Mouse (Mus musculus): Measurements from ENCODE around the gene Chga.

Chga gene

GRCm38 (mm10) chr12:102557372-102557771 lies 2.6 kb downstream of the Chga start:
- DNase-seq (ENCODE audit: low read depth) = no peak

GRCm38 (mm10) chr12:102565086-102565485 lies 10.3 kb downstream of the Chga start:
- no peak for DNase-seq (ENCODE audit: low read depth)

GRCm38 (mm10) chr12:102566951-102567350 lies 12.2 kb downstream of the Chga start:
- no peak for DNase-seq (ENCODE audit: low read depth)

GRCm38 (mm10) chr12:102568219-102568618 lies 13.4 kb downstream of the Chga start:
- DNase-seq (ENCODE audit: low read depth) = no peak

- no peak for DNase-seq (ENCODE audit: low read depth)
These were observed 15.3 kb downstream of the Chga start for GRCm38 (mm10) chr12:102570111-102570510.

- DNase-seq (ENCODE audit: low read depth) = no peak
These were observed 16.0 kb downstream of the Chga start for GRCm38 (mm10) chr12:102570734-102571133.

GRCm38 (mm10) chr12:102571666-102572065 lies 16.9 kb downstream of the Chga start:
- DNase-seq (ENCODE audit: low read depth) = no peak

GRCm38 (mm10) chr12:102573036-102573435 lies 18.3 kb downstream of the Chga start:
- no peak for DNase-seq (ENCODE audit: low read depth)

- DNase-seq (ENCODE audit: low read depth) = no peak
These were observed 21.0 kb downstream of the Chga start for GRCm38 (mm10) chr12:102575541-102576329.

GRCm38 (mm10) chr12:102576659-102577398 lies 22.1 kb downstream of the Chga start:
- no peak for DNase-seq (ENCODE audit: low read depth)

GRCm38 (mm10) chr12:102579041-102579440 lies 24.3 kb downstream of the Chga start:
- DNase-seq (ENCODE audit: low read depth) = peak; percentile 54

GRCm38 (mm10) chr12:102581579-102582196 lies 26.9 kb downstream of the Chga start:
- no peak for DNase-seq (ENCODE audit: low read depth)

- DNase-seq (ENCODE audit: low read depth) = no peak
These were observed 27.7 kb downstream of the Chga start for GRCm38 (mm10) chr12:102582441-102582840.

- no peak for DNase-seq (ENCODE audit: low read depth)
These were observed 30.6 kb downstream of the Chga start for GRCm38 (mm10) chr12:102585390-102585789.

- no peak for DNase-seq (ENCODE audit: low read depth)
These were observed 31.6 kb downstream of the Chga start for GRCm38 (mm10) chr12:102586286-102586881.

- no peak for DNase-seq (ENCODE audit: low read depth)
These were observed 32.3 kb downstream of the Chga start for GRCm38 (mm10) chr12:102587106-102587505.

GRCm38 (mm10) chr12:102590711-102591360 lies 36.1 kb downstream of the Chga start:
- DNase-seq (ENCODE audit: low read depth) = no peak

GRCm38 (mm10) chr12:102593699-102594098 lies 38.9 kb downstream of the Chga start:
- DNase-seq (ENCODE audit: low read depth) = no peak

- DNase-seq (ENCODE audit: low read depth) = no peak
These were observed 39.9 kb downstream of the Chga start for GRCm38 (mm10) chr12:102594627-102595026.

- DNase-seq (ENCODE audit: low read depth) = no peak
These were observed 41.6 kb downstream of the Chga start for GRCm38 (mm10) chr12:102596410-102596809.

GRCm38 (mm10) chr12:102597466-102597865 lies 42.7 kb downstream of the Chga start:
- DNase-seq (ENCODE audit: low read depth) = no peak

- DNase-seq (ENCODE audit: low read depth) = no peak
These were observed 43.8 kb downstream of the Chga start for GRCm38 (mm10) chr12:102598535-102598934.
